Mouse (Mus musculus) kidney, postnatal 10 days (tissue): ENCODE data around the gene Mllt3.

Experiments
- DNase-seq: peaks from one replicate; pipeline ENCODE4 v3.0.0; 2021; ENCODE audit warnings: mixed read lengths

Gene Mllt3

DNA sequence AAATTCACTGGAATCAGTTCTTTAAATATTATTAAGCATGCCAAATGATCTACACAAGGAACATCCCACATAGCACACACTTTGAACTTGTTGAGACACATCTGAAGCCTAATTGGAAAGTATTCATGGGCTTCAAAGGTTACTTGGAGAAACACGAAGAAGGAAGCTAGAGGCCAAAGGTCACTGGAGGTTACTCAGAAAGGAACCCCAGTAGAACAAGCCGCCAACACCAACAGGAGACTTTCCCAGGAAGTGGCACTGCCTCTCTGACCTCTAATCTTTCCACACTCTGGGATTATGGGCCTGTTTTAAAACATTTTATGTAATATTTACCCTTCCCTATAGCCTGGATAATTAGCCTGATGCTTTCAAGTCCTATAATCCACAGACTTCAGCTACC lies 162.6 kb downstream of the Mllt3 start:
- no peak for DNase-seq

- no peak for DNase-seq
Measured at GRCm38 (mm10) chr4:87866564-87866963, 166.6 kb downstream of the Mllt3 start.

DNA sequence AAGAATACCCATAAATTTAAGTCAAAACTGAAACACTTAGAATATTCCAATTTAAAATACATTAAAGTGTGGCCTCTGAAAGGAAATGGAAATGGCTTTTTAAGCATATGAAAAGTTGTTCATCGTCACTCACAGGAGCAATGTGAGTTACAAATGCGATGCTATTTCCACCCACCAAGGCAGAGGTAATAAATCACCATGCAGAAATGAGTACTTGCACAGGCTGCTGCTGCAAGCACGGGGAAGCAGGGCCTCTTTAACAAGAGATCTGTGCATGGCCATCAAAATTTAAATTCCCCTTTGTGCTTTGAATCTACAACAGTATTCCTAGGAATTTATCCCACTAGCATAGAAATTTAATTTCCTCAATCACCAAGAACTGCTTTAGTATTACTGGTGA lies 167.3 kb downstream of the Mllt3 start:
- DNase-seq, result no peak

GRCm38 (mm10) chr4:87865041-87865440 lies 168.1 kb downstream of the Mllt3 start:
- no peak for DNase-seq

- no peak for DNase-seq
Measured at GRCm38 (mm10) chr4:87863212-87863611, 170.0 kb downstream of the Mllt3 start.

DNA sequence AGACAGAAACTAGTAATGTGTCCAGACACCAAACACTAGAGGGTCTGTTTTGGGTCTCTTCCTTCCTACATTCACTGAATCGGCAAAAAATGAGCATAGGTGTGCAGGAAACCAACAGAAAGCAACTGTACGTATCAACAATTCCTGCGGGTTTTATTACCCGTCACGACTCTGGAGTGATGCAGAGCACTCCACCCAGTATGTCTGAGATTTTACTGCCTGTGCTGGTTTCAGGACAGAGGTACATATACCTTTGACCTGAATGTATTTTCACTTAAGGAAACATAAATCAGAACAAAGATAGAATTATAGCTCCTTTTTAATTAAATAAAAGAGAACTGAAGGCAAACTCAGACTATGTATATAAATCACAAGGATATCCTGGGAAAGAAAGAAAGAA lies 172.4 kb downstream of the Mllt3 start:
- DNase-seq, result no peak

DNA sequence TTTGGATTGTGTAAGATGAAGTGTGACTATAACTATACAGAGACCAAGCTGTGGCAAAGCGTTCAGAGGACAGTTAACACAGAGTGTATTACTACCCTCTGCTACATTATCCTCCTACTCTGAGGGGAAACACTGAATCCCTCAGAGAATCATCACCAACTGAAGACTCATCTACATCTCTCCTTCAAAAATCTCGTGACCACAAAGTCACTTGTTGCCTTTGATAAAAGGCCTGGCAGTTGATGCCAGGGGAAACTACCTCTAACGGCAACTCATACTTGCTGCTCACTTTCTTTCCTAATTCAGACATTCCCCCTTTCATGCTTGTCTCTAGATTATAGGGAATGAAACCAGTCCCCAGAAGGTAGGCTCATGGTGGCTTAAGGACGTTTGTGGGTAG lies 174.0 kb downstream of the Mllt3 start:
- no peak for DNase-seq

DNA sequence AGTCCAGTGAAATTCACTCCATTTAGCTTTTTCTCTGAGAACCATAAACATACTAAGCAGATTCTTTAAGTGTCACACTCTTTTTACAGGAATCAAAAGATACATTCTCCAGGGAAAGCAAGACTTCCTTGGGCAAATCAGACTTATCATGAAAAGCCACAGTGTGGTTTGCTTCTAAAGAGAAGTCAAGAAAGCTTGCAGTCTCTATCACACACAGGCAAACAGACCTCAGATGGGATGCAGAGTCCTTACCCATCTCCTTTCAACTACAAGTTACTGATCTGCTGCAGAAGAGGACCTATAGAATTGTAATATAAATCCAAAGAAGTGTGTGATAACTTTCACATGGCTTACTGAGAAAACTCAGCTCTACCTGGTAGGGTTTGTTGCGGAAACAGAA lies 175.2 kb downstream of the Mllt3 start:
- DNase-seq, result no peak

- peak; percentile 11 for DNase-seq
Measured at GRCm38 (mm10) chr4:87852461-87852860, 180.7 kb downstream of the Mllt3 start.

GRCm38 (mm10) chr4:87850051-87850450 lies 183.1 kb downstream of the Mllt3 start:
- no peak for DNase-seq

GRCm38 (mm10) chr4:87844668-87845210 lies 188.4 kb downstream of the Mllt3 start:
- DNase-seq, result no peak

DNA sequence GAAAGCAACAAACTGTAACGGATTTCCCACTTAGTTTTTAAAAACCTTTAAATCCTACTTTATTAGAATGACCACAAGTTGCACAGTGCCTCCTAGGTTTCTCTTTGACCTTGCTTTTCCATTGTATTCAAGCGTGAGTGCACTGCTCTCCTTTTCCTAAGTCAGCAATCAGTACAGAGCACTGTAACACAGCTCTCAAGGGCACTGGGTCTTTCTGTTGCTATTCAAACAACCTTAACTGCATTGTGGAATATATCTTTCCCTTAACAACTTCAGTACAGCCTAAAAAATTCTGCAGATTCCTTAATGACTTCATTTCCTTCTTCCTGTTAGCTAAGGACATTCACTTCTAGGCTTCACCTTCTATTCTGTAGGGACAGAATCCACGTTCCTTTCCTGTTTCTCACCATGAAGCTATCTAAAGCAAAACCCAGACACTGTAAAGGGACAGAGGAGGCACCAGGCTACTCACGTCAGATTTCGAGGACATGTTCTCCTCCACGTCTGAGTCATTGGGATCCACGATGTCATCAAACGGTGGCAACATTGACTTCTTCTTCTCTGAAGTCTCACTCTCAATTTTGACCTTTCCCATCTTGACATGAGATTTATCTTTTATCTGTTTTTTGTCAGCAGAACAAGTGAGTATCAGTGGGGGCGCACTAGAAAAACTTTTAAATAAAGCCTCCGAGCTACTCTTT lies 192.8 kb downstream of the Mllt3 start:
- DNase-seq, result no peak

GRCm38 (mm10) chr4:87838716-87839115 lies 194.4 kb downstream of the Mllt3 start:
- DNase-seq, result no peak

GRCm38 (mm10) chr4:87837471-87838361 lies 195.4 kb downstream of the Mllt3 start:
- DNase-seq, result no peak

DNA sequence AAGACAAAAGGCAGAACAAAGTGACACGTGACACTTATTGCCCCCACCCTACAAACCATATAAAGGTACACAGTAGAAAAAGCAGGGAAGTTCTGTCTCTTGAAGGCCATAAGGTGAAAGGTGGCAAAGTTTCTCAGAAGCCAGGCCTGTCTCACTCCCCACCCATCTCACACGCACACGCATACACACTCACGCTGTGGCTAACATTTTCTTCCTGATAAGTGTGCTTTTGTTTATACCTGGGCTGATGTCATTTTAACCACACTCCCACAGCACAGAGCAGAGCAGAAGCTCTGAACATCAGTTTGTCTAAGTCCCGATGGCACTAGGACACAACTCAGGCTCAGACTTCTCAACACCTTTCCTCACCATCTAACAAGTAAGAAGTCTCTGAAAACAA lies 196.9 kb downstream of the Mllt3 start:
- DNase-seq, result no peak

GRCm38 (mm10) chr4:87835191-87835590 lies 198.0 kb downstream of the Mllt3 start:
- DNase-seq, result no peak

- no peak for DNase-seq
Measured at GRCm38 (mm10) chr4:87834310-87834709, 198.9 kb downstream of the Mllt3 start.

- DNase-seq, result no peak
Measured at GRCm38 (mm10) chr4:87830794-87831306, 202.3 kb downstream of the Mllt3 start.

DNA sequence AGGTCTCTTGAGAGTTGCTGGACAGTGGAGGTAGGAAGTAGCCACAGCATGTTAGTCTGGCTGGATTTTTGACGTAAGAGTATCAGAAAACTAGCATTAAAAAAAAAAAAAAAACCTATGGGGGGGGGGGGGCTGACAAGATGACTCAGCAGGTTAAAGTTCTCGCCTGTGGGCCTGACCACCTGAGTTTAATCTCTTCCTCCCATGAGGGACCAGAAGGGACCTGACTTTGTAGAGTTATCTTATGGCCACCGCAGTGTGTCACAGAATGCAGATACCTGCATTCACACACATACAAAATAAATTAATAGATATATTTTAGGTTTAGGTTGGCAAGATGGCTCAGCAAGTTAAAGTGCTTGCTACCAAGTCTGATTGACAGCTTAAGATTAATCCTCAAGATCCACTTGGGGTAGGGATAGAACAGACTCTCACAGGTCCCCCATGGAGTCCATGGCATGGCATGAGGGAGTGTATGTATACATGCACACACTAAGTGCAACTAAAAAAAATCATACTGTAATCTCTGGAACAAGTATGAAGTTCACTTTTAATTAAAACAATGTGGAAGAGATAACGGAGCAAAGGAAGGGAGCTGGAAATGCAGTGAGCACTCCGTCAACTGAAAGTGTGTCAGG lies 203.6 kb downstream of the Mllt3 start:
- no peak for DNase-seq

GRCm38 (mm10) chr4:87826336-87826735 lies 206.8 kb downstream of the Mllt3 start:
- no peak for DNase-seq

GRCm38 (mm10) chr4:87823623-87824022 lies 209.5 kb downstream of the Mllt3 start:
- DNase-seq, result no peak

DNA sequence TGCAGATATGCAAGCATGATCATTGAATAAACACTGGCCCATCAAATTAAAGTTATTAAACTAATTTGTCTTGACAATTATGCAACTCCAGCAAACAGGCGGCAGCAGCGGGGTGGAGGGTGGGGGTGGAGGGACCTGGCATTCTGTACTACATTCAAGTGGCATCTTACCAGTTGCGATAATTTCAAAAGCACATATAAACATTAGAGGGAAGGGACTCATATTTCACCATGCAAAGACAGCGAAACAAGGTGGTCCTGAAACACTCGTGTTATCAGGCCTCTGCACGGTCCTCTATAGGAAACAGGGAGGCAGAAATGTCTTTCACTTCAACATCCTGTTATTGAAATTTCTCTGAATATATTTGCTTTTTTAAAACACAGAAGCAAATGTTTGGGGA lies 210.0 kb downstream of the Mllt3 start:
- no peak for DNase-seq

DNA sequence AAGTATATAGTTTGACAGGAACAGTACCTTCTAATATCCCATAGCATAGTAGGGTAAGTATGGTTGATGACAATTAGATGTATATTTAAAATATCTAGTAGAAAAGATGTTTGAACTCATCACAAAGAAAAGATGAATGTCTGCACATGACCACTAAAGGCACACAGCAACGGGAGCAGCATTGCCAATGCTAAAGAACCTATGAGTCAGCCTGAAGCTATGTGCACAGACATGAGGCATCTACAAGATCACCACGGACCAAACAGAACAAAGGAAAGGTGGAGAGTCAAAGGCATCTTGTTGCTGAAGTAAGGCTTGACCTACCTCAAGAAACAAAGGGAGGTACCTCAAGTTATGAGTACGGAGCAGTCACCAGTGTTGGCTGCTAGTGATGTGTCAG lies 212.3 kb downstream of the Mllt3 start:
- DNase-seq, result no peak
